Mouse (Mus musculus) embryonic facial prominence, embryonic 15.5 days (tissue): ENCODE measurements around the gene Klhl26. TPM values are rescaled to one million over a fixed set of nuclear protein-coding genes. Genes with fewer than 3 reads are reported as not detected.

Source experiments
- ATAC-seq: fragments of 200-750 bp; cut with Nextera tagmentation; 2 replicates; pipeline ENCODE4 v1.8.0; 2017; ENCODE audit warnings: low read depth, moderate TSS enrichment; ENCODE audit not compliant: insufficient number of reproducible peaks, low FRiP score, low TSS enrichment
- H3K27ac ChIP-seq: fragments of 300-500 bp; sonication (generic); replicated peaks from 2 replicates; pipeline ENCODE4 v1.5.1; 2015; ENCODE audit warnings: mild to moderate bottlenecking, inconsistent platforms
- H3K27me3 ChIP-seq: fragments of 300-500 bp; sonication (generic); 2 replicates; pipeline ENCODE4 v1.6.1; 2015; ENCODE audit warnings: inconsistent platforms
- H3K36me3 ChIP-seq: fragments of 300-500 bp; sonication (generic); 2 replicates; pipeline ENCODE4 v1.6.1; 2015; ENCODE audit warnings: mild to moderate bottlenecking, inconsistent platforms
- H3K4me1 ChIP-seq: fragments of 300-500 bp; sonication (generic); 2 replicates; pipeline ENCODE4 v1.6.1; 2015; ENCODE audit warnings: inconsistent platforms
- H3K4me2 ChIP-seq: fragments of 300-500 bp; sonication (generic); replicated peaks from 2 replicates; pipeline ENCODE4 v1.6.1; 2015; ENCODE audit warnings: mild to moderate bottlenecking, inconsistent platforms
- H3K4me3 ChIP-seq: fragments of 300-500 bp; sonication (generic); replicated peaks from 2 replicates; pipeline ENCODE4 v1.5.1; 2015; ENCODE audit warnings: mild to moderate bottlenecking, inconsistent platforms
- H3K9ac ChIP-seq: fragments of 300-500 bp; sonication (generic); 2 replicates; pipeline ENCODE4 v1.6.1; 2015; ENCODE audit warnings: inconsistent platforms
- H3K9me3 ChIP-seq: fragments of 300-500 bp; sonication (generic); replicated peaks from 2 replicates; pipeline ENCODE4 v1.6.1; 2016; ENCODE audit warnings: inconsistent platforms
- WGBS: fragments of 180-500 bp; shearing (Covaris S2); methylation state at CpG from one replicate; pipeline ENCODE4 v1.1.7; 2015; 5-methylcytosine and 5-hydroxymethylcytosine counted together
- polyA plus RNA-seq: library from polyadenylated mRNA; unstranded; fragments of >200 nt; fragmentation: Nextera tagmentation; extraction: Ambion mirVana; gene quantifications from 2 replicates; pipeline ENCODE4 v1.2.1, GENCODE M21; 2015

Klhl26 gene
- polyA plus RNA-seq, 1 experiment from 2014 or later: 28.1 TPM

GRCm38 (mm10) chr8:70509281-70509952, 32.6 kb upstream of the Klhl26 start:
- no peak for ATAC-seq
- H3K36me3 ChIP-seq: peaks cover 40% of the 10 kb centered on the region
- no peaks in the 10 kb centered on the region for H3K27me3 ChIP-seq
- WGBS: 8% methylated on average over 25 of the region's 25 CpGs
- H3K4me1 ChIP-seq: peaks cover 47% of the 10 kb centered on the region
- peak overlapping the region; percentile 86 for H3K4me2 ChIP-seq
- H3K9me3 ChIP-seq: no peaks in the 10 kb centered on the region
- peak overlapping the region; percentile 97 for H3K27ac ChIP-seq
- peak overlapping the region; percentile 94 for H3K9ac ChIP-seq
- peak overlapping the region; percentile 77 for H3K4me3 ChIP-seq

GRCm38 (mm10) chr8:70507027-70507393, 30.2 kb upstream of the Klhl26 start:
- no peak for ATAC-seq
- H3K27ac ChIP-seq: peak overlapping the region; percentile 97
- H3K4me1 ChIP-seq: peaks cover 68% of the 10 kb centered on the region
- peaks cover 8% of the 10 kb centered on the region; the same call in 1 of the 2 replicates for H3K27me3 ChIP-seq
- H3K9me3 ChIP-seq: no peaks in the 10 kb centered on the region
- H3K4me2 ChIP-seq: 0 out of 2 replicates have a peak overlapping the region, but pooled peaks have one; percentile 15
- no peak overlapping the region for H3K9ac ChIP-seq
- H3K4me3 ChIP-seq: peak overlapping the region; percentile 73; the same call in 1 of the 2 replicates
- H3K36me3 ChIP-seq: peaks cover 29% of the 10 kb centered on the region
- 48% methylated on average over 5 of the region's 5 CpGs for WGBS

- Histone ChIP-seq H3K4me1 (peaks cover 70% of the 10 kb centered on the region), H3K27me3 (peaks cover 13% of the 10 kb centered on the region; the same call in 1 of the 2 replicates), H3K27ac (peak within 1 kb of the TSS; percentile 97), H3K9ac (peak within 1 kb of the TSS; percentile 73), H3K9me3 (no peaks in the 10 kb centered on the region), H3K4me2 (peak within 1 kb of the TSS; percentile 83), H3K4me3 (peak within 1 kb of the TSS; percentile 73), H3K36me3 (peaks cover 29% of the 10 kb centered on the region)
- 2% methylated on average over 39 of the region's 40 CpGs for WGBS
- peak; percentile 88 for ATAC-seq
Observed at GRCm38 (mm10) chr8:70506328-70507026, 29.7 kb upstream of the Klhl26 start, which contains the start of gene Rex1bd. Rex1bd (minus strand) TSS chr8:70506752.

- Histone ChIP-seq H3K27ac (peak overlapping the region; percentile 97), H3K4me1 (peaks cover 76% of the 10 kb centered on the region), H3K9ac (peak overlapping the region; percentile 40), H3K4me2 (peak overlapping the region; percentile 83), H3K36me3 (peaks cover 29% of the 10 kb centered on the region), H3K9me3 (no peaks in the 10 kb centered on the region), H3K27me3 (peaks cover 20% of the 10 kb centered on the region), H3K4me3 (peak overlapping the region; percentile 73)
- ATAC-seq: peak; percentile 9
- 27% methylated on average over 32 of the region's 32 CpGs for WGBS
Observed at GRCm38 (mm10) chr8:70505698-70506327, 29.0 kb upstream of the Klhl26 start.

GRCm38 (mm10) chr8:70504851-70505250, 28.1 kb upstream of the Klhl26 start:
- 55% methylated on average over 3 of the region's 3 CpGs for WGBS
- Histone ChIP-seq H3K36me3 (peaks cover 29% of the 10 kb centered on the region), H3K27ac (peak overlapping the region; percentile 97), H3K4me3 (peak overlapping the region; percentile 73), H3K4me2 (peak overlapping the region; percentile 83), H3K9me3 (no peaks in the 10 kb centered on the region), H3K27me3 (peaks cover 27% of the 10 kb centered on the region), H3K4me1 (peaks cover 86% of the 10 kb centered on the region), H3K9ac (no peak overlapping the region)
- no peak for ATAC-seq

- peak overlapping the region; percentile 83 for H3K4me2 ChIP-seq
- peaks cover 86% of the 10 kb centered on the region for H3K4me1 ChIP-seq
- H3K9ac ChIP-seq: no peak overlapping the region
- H3K9me3 ChIP-seq: no peaks in the 10 kb centered on the region
- peak overlapping the region; percentile 97 for H3K27ac ChIP-seq
- peak overlapping the region; percentile 73 for H3K4me3 ChIP-seq
- H3K27me3 ChIP-seq: peaks cover 31% of the 10 kb centered on the region
- H3K36me3 ChIP-seq: peaks cover 29% of the 10 kb centered on the region
- 23% methylated on average over 16 of the region's 16 CpGs for WGBS
- peak; percentile 52 for ATAC-seq
Observed at GRCm38 (mm10) chr8:70504291-70504716, 27.5 kb upstream of the Klhl26 start.

GRCm38 (mm10) chr8:70503062-70503750, 26.4 kb upstream of the Klhl26 start:
- Histone ChIP-seq H3K9me3 (no peaks in the 10 kb centered on the region), H3K27ac (peak overlapping the region; percentile 97), H3K4me2 (peak overlapping the region; percentile 26; the same call in 1 of the 2 replicates), H3K36me3 (peaks cover 19% of the 10 kb centered on the region), H3K27me3 (peaks cover 36% of the 10 kb centered on the region), H3K4me1 (peaks cover 82% of the 10 kb centered on the region), H3K9ac (no peak overlapping the region), H3K4me3 (peak overlapping the region; percentile 10; the same call in 1 of the 2 replicates)
- WGBS: 13% methylated on average over 46 of the region's 46 CpGs
- no peak for ATAC-seq

GRCm38 (mm10) chr8:70502540-70502939, 25.8 kb upstream of the Klhl26 start:
- ATAC-seq: no peak
- Histone ChIP-seq H3K4me3 (0 out of 2 replicates have a peak overlapping the region, but pooled peaks have one; percentile 10), H3K36me3 (peaks cover 13% of the 10 kb centered on the region), H3K9me3 (no peaks in the 10 kb centered on the region), H3K4me1 (peaks cover 82% of the 10 kb centered on the region), H3K4me2 (no peak overlapping the region), H3K27me3 (peaks cover 36% of the 10 kb centered on the region), H3K9ac (no peak overlapping the region), H3K27ac (peak overlapping the region; percentile 97; the same call in 1 of the 2 replicates)
- WGBS: 40% methylated on average over 12 of the region's 12 CpGs

GRCm38 (mm10) chr8:70501820-70502529, 25.2 kb upstream of the Klhl26 start:
- Histone ChIP-seq H3K4me2 (no peak overlapping the region), H3K4me3 (no peak overlapping the region)

More at GRCm38 (mm10) chr8:70501820-70502529, 25.2 kb upstream of the Klhl26 start:
- Histone ChIP-seq H3K9me3 (no peaks in the 10 kb centered on the region), H3K9ac (no peak overlapping the region), H3K4me1 (peaks cover 78% of the 10 kb centered on the region), H3K27ac (0 out of 2 replicates have a peak overlapping the region, but pooled peaks have one; percentile 97), H3K27me3 (peaks cover 39% of the 10 kb centered on the region), H3K36me3 (peaks cover 8% of the 10 kb centered on the region)
- 27% methylated on average over 23 of the region's 23 CpGs for WGBS
- no peak for ATAC-seq
